Mouse (Mus musculus): ENCODE measurements around the gene Pou3f3.

- TF ChIP-seq CTCF (IDR thresholded peaks at IDR 0.05; ENCODE audit: low read depth, low read length) (no peak), POLR2A (IDR thresholded peaks at IDR 0.05; ENCODE audit: insufficient read depth, low read length) (no peak), EP300 (IDR thresholded peaks at IDR 0.05; ENCODE audit: insufficient read depth, low read depth, low read length) (no peak)
Measured at GRCm38 (mm10) chr1:42703851-42704613, 8.5 kb downstream of the Pou3f3 start.

All from ES-Bruce4 (cell line).